Mouse (Mus musculus) intestine, postnatal 0 days (tissue): ENCODE results near the gene Tmem97. TPM values are rescaled to one million over a fixed set of nuclear protein-coding genes. Genes with fewer than 3 reads are reported as not detected.
"Not testable (repeated sequence)": the region's sequence is repeated elsewhere in the genome, so short reads cannot be mapped to it uniquely, and the experiment has no call there.

Experiments used
- ATAC-seq: fragments of 200-750 bp; cut with Nextera tagmentation; 2 replicates; pipeline ENCODE4 v1.8.0; 2017; ENCODE audit warnings: mild to moderate bottlenecking, moderate TSS enrichment, moderate library complexity
- H3K27ac ChIP-seq: fragments of 300-500 bp; sonication (generic); 2 replicates; pipeline ENCODE4 v1.5.1; 2014; ENCODE audit warnings: mild to moderate bottlenecking, low read depth, low read length, moderate library complexity
- H3K27me3 ChIP-seq: fragments of 300-500 bp; sonication (generic); replicated peaks from 2 replicates; pipeline ENCODE4 v1.6.1; 2014; ENCODE audit warnings: low read length, mixed read lengths; ENCODE audit not compliant: control insufficient read depth, insufficient read depth
- H3K36me3 ChIP-seq: fragments of 300-500 bp; sonication (generic); 2 replicates; pipeline ENCODE4 v1.6.1; 2014; ENCODE audit warnings: mild to moderate bottlenecking, moderate library complexity; ENCODE audit not compliant: control insufficient read depth, insufficient read depth
- H3K4me1 ChIP-seq: fragments of 300-500 bp; sonication (generic); replicated peaks from 2 replicates; pipeline ENCODE4 v1.6.1; 2014; ENCODE audit warnings: antibody characterized with exemption, low read length, mixed read lengths; ENCODE audit not compliant: control insufficient read depth, insufficient read depth
- H3K4me2 ChIP-seq: fragments of 300-500 bp; sonication (generic); replicated peaks from 2 replicates; pipeline ENCODE4 v1.6.1; 2014; ENCODE audit warnings: low read depth, mild to moderate bottlenecking, moderate library complexity
- H3K4me3 ChIP-seq: fragments of 300-500 bp; sonication (generic); 2 replicates; pipeline ENCODE4 v1.5.1; 2014; ENCODE audit warnings: low read depth, low read length
- H3K9ac ChIP-seq: fragments of 300-500 bp; sonication (generic); 2 replicates; pipeline ENCODE4 v1.6.1; 2014; ENCODE audit warnings: mild to moderate bottlenecking, low read depth, low read length
- H3K9me3 ChIP-seq: fragments of 300-500 bp; sonication (generic); 2 replicates; pipeline ENCODE4 v1.6.1; 2016; ENCODE audit warnings: mixed run types; ENCODE audit not compliant: control insufficient read depth
- CTCF ChIP-seq: sonication (generic); IDR thresholded peaks from 2 replicates; pipeline ENCODE4 v1.5.1; 2016; ENCODE audit warnings: low read depth, mild to moderate bottlenecking, control low read depth, antibody characterized with exemption, moderate library complexity
- WGBS: fragments of 180-500 bp; shearing (Covaris S2); extraction: QIAGEN DNeasy Blood & Tissue Kit; methylation state at CpG from one replicate; pipeline ENCODE4 v1.1.7; 2014; 5-methylcytosine and 5-hydroxymethylcytosine counted together
- polyA plus RNA-seq: library from polyadenylated mRNA; unstranded; fragments of >200 nt; fragmentation: Nextera tagmentation; extraction: Ambion mirVana; gene quantifications from 2 replicates; pipeline ENCODE4 v1.2.1, GENCODE M21; 2015

The Tmem97 gene
- polyA plus RNA-seq, 1 experiment from 2014 or later = 83.9 TPM

DNA sequence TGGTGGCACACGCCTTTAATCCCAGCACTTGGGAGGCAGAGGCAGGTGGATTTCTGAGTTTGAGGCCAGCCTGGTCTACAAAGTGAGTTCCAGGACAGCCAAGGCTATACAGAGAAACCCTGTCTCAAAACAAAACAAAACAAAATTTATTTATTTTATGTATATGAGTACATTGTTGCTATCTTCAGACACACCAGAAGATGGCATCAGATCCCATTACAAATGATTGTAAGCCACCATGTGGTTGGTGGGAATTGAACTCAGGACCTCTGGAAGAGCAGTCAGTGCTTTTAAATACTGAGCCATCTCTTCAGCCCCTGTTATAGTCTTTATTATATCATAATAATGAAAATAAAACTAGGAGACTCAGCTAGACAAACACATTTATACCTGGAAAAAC, 37.1 kb upstream of the Tmem97 start:
- not testable (repeated sequence) for H3K4me2 ChIP-seq, H3K27ac ChIP-seq, H3K4me1 ChIP-seq, ATAC-seq, H3K4me3 ChIP-seq, H3K9ac ChIP-seq, H3K27me3 ChIP-seq, H3K9me3 ChIP-seq
- TF ChIP-seq CTCF = peak; percentile 31; the same call in 1 of the 2 replicates
- H3K36me3 ChIP-seq = peaks cover 13% of the 10 kb centered on the region
- 96% methylated on average over 1 of the region's 1 CpGs for WGBS

DNA sequence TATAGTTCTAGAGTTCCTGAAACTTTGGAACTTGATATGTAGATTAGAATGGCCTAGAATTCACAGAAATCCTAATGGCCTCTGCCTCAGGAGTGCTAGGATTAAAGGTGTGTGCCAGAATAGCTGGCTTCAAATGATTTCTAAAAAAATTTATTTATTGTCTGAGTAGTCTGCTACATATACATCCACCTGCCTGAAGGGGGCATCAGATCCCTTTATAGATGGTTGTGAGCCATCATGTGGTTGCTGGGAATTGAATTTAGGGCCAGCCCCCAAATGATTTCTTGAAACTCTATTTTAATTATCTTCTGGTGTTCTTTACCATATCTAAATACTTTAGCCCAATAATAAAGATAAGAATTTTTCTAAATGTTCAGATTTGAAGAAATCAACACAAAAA, 35.5 kb upstream of the Tmem97 start:
- peak; percentile 48 for TF ChIP-seq CTCF
- no peak overlapping the region for H3K4me3 ChIP-seq
- no peak for ATAC-seq

DNA sequence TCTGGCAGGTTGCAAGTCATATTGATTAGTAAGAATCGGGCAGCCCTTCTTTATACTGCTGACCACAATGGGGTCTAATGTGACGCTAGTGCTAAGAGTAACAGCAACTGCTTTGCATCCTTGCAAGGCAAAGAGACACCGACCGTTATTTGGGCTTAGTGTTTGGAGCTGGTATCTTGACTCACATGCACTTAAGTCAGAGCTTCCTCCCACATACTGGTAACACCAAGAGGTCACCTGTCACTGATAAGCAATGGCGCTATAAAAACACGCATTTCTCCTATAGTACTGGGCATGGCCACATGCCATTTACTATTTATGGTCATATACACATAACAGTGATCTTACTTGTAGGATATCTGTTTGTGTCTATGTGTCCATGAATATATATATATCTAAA, 32.3 kb upstream of the Tmem97 start:
- Histone ChIP-seq H3K4me1 (no peaks in the 10 kb centered on the region), H3K27me3 (no peaks in the 10 kb centered on the region), H3K27ac (no peak overlapping the region), H3K9ac (no peak overlapping the region), H3K4me2 (no peak overlapping the region), H3K36me3 (peaks cover 35% of the 10 kb centered on the region), H3K4me3 (no peak overlapping the region), H3K9me3 (no peaks in the 10 kb centered on the region)
- ATAC-seq = no peak
- no peak for TF ChIP-seq CTCF
- WGBS = 84% methylated on average over 6 of the region's 6 CpGs

More for the DNA sequence above, 35.5 kb upstream of the Tmem97 start:
- no peak overlapping the region for H3K4me2 ChIP-seq
- no peak overlapping the region for H3K27ac ChIP-seq
- peaks cover 22% of the 10 kb centered on the region for H3K36me3 ChIP-seq
- H3K9me3 ChIP-seq = no peaks in the 10 kb centered on the region
- no peak overlapping the region for H3K9ac ChIP-seq
- H3K4me1 ChIP-seq = no peaks in the 10 kb centered on the region
- no peaks in the 10 kb centered on the region for H3K27me3 ChIP-seq

DNA sequence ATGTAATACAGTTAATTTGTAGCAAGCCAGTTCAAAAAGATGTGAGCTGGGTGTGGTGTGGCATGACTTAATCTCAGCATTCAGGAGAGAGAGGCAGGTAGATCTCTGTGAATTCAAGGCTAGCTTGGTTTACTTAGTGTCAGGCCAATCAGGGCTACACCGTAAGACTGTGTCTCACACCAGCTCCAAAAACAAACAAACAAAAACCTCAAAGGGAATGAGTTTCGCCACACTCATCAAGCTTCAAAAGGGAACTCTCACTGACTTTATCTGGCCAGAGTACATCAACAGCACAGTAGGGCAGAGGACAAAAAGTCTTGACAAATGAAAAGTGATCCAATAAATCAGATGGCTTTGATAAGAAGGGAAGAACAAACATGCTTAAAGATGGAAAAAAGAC, 24.4 kb upstream of the Tmem97 start:
- 40% methylated on average over 2 of the region's 2 CpGs for WGBS
- Histone ChIP-seq H3K27me3 (no peaks in the 10 kb centered on the region), H3K9me3 (no peaks in the 10 kb centered on the region), H3K36me3 (peaks cover 37% of the 10 kb centered on the region), H3K4me1 (no peaks in the 10 kb centered on the region), H3K4me3 (no peak overlapping the region), H3K27ac (no peak overlapping the region), H3K4me2 (no peak overlapping the region), H3K9ac (no peak overlapping the region)
- TF ChIP-seq CTCF = no peak
- ATAC-seq = no peak

DNA sequence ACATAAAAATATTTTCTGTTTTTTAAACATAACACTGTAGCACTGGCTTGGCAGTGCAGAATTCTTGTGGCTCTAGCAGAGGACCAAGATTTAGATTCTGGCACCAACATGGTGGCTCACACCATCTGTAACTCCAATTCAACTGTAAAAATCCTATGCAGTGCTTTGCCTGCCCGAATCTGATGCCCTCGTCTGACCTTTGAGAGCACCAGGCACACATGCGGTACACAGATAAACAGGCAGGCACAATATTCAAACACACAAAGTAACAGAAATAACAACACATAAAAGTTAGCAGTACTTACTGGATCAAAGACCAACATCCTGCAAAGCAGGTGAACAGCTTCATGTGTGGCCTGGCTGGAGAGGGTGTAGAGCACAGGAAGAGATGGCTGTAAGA, 24.0 kb upstream of the Tmem97 start:
- H3K36me3 ChIP-seq = peaks cover 39% of the 10 kb centered on the region
- no peaks in the 10 kb centered on the region for H3K27me3 ChIP-seq
- 90% methylated on average over 3 of the region's 3 CpGs for WGBS
- TF ChIP-seq CTCF = no peak
- H3K4me3 ChIP-seq = no peak overlapping the region
- no peaks in the 10 kb centered on the region for H3K4me1 ChIP-seq
- H3K9me3 ChIP-seq = no peaks in the 10 kb centered on the region
- H3K27ac ChIP-seq = no peak overlapping the region
- H3K4me2 ChIP-seq = no peak overlapping the region
- ATAC-seq = no peak
- no peak overlapping the region for H3K9ac ChIP-seq

DNA sequence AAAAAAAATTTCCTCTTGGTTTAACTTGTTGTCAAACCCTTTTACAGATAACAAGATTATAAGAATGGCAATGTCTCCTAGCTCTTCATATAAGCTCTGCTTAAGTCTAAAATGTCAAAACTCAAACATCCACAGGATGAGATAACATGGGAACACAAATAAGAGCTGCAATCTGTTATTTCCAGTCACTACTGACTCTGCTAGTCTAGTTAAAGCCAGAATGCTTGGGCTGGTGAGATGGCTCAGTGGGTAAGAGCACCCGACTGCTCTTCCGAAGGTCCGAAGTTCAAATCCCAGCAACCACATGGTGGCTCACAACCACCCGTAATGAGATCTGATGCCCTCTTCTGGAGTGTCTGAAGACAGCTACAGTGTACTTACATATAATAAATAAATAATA, 23.5 kb upstream of the Tmem97 start:
- WGBS = 94% methylated on average over 3 of the region's 4 CpGs
- not testable (repeated sequence) for H3K4me3 ChIP-seq, H3K27me3 ChIP-seq, H3K9me3 ChIP-seq, H3K4me1 ChIP-seq, H3K4me2 ChIP-seq, H3K27ac ChIP-seq, ATAC-seq, H3K9ac ChIP-seq
- H3K36me3 ChIP-seq = peaks cover 41% of the 10 kb centered on the region

DNA sequence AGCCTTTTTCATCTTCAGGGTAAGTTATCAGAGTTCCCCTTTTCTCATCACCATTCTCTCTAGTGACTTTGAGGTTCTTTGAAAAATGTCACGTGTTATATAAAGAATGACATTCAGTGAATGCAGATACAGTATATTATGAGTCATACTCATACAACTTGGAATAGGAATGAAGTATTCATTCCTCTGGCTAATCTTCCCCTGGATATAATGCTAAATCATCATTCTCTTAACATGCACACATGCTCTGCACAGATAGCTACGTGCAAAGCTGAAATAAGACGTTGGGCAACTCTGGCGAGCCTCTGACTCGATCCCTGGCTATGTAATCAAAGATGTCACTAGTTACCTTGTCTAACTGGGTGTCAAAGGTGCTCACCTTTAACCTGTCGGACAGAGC, 21.3 kb upstream of the Tmem97 start:
- Histone ChIP-seq H3K27me3 (no peaks in the 10 kb centered on the region), H3K9ac (no peak overlapping the region), H3K36me3 (peaks cover 40% of the 10 kb centered on the region), H3K4me1 (no peaks in the 10 kb centered on the region), H3K27ac (no peak overlapping the region), H3K9me3 (no peaks in the 10 kb centered on the region), H3K4me2 (no peak overlapping the region), H3K4me3 (no peak overlapping the region)
- 78% methylated on average over 6 of the region's 6 CpGs for WGBS
- TF ChIP-seq CTCF = no peak
- ATAC-seq = no peak
